Mouse (Mus musculus) splenic B cell, adult 2 months (primary cell): ENCODE results near the gene Myb.

Source experiments
- DNase-seq: peaks from one replicate; pipeline ENCODE4 v3.0.0-alpha.2; 2011; ENCODE audit warnings: low read depth, low spot score
- H3K27me3 ChIP-seq: 2 replicates; pipeline ENCODE4 v1.6.1; 2012; ENCODE audit warnings: mild to moderate bottlenecking, low read length, moderate library complexity, mixed read lengths; ENCODE audit not compliant: control insufficient read depth, poor library complexity, insufficient read depth, severe bottlenecking
- H3K36me3 ChIP-seq: 2 replicates; pipeline ENCODE4 v1.6.1; 2012; ENCODE audit warnings: mild to moderate bottlenecking, low read length, moderate library complexity, mixed read lengths; ENCODE audit not compliant: control insufficient read depth, poor library complexity, insufficient read depth, severe bottlenecking

The Myb gene

GRCm38 (mm10) chr10:21118341-21118740 is 42.4 kb downstream of the Myb start:
- H3K36me3 ChIP-seq, result no peaks in the 10 kb centered on the region
- H3K27me3 ChIP-seq, result no peaks in the 10 kb centered on the region
- DNase-seq, result no peak

GRCm38 (mm10) chr10:21114459-21114858 is 46.3 kb downstream of the Myb start:
- Histone ChIP-seq H3K36me3 (no peaks in the 10 kb centered on the region), H3K27me3 (no peaks in the 10 kb centered on the region)
- DNase-seq, result no peak

DNA sequence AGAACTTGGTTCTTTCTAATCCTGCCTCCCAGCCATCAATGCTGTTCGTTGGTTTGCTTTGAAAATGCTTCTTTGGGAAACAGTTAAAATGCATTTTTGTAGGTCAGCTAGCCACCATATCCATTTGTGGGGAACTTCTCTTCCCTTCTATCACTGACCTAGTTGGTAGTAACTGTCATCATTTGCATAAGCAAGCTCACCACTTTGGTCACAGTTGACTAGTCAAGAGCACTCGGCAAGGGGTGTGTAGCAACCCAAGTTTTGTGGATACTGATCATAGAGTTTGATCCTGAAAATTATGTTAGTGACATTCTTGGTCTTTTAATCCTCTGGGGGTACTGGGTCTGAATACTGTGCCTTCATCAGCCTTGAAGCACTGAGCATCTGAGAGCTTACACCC is 48.1 kb downstream of the Myb start:
- Histone ChIP-seq H3K36me3 (no peaks in the 10 kb centered on the region), H3K27me3 (no peaks in the 10 kb centered on the region)
- peak; percentile 56 for DNase-seq

- no peak for DNase-seq
These were observed 51.3 kb downstream of the Myb start for GRCm38 (mm10) chr10:21109337-21110056.

GRCm38 (mm10) chr10:21108796-21109195 is 52.0 kb downstream of the Myb start:
- DNase-seq, result no peak
- no peaks in the 10 kb centered on the region for H3K27me3 ChIP-seq

More at GRCm38 (mm10) chr10:21109337-21110056, 51.3 kb downstream of the Myb start:
- Histone ChIP-seq H3K36me3 (no peaks in the 10 kb centered on the region), H3K27me3 (no peaks in the 10 kb centered on the region)

DNA sequence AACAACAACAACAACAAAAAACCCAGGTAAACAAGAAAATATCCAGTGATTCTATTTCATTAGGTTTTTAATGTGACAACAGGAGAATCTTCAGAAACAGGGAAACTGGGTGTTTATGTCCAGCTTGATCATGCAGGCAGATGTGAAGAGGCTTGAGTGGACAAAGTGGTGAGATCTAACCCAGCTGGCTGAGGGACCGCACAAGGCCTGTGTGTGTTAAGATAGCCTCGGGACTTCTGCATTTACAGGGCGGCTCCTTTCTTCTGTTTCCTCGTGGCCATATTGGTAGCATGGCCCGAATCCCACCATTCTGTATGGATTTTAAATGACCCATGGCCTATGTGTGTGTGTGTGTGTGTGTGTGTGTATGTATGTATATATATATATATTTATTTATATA is 52.6 kb downstream of the Myb start:
- no peaks in the 10 kb centered on the region for H3K27me3 ChIP-seq
- H3K36me3 ChIP-seq, result no peaks in the 10 kb centered on the region
- DNase-seq, result no peak

More at GRCm38 (mm10) chr10:21108796-21109195, 52.0 kb downstream of the Myb start:
- H3K36me3 ChIP-seq, result no peaks in the 10 kb centered on the region

GRCm38 (mm10) chr10:21105206-21105605 is 55.6 kb downstream of the Myb start:
- no peaks in the 10 kb centered on the region for H3K27me3 ChIP-seq
- no peaks in the 10 kb centered on the region for H3K36me3 ChIP-seq
- no peak for DNase-seq

- no peaks in the 10 kb centered on the region for H3K27me3 ChIP-seq
- DNase-seq, result no peak
- no peaks in the 10 kb centered on the region for H3K36me3 ChIP-seq
These were observed 58.1 kb downstream of the Myb start for GRCm38 (mm10) chr10:21102689-21103088.

DNA sequence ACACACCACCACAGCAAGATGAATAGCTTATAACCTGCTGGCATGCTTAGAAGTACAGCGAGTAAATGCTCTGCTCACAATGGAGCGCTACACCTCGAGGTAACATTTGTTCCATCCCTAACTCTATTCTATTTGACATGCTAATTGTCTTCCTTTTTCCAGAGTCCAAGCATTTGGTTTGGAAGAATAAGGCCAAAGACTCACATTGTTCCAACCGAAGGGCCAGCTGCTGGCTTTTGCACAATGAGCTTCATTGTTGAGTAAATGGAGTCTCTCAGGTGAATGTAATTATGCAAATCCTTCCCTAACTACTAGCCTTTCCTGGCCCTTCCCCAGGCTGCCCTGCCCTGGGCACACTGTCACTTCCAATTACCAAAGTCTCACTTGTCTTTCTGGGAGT is 58.8 kb downstream of the Myb start:
- DNase-seq, result no peak
- no peaks in the 10 kb centered on the region for H3K27me3 ChIP-seq
- no peaks in the 10 kb centered on the region for H3K36me3 ChIP-seq

DNA sequence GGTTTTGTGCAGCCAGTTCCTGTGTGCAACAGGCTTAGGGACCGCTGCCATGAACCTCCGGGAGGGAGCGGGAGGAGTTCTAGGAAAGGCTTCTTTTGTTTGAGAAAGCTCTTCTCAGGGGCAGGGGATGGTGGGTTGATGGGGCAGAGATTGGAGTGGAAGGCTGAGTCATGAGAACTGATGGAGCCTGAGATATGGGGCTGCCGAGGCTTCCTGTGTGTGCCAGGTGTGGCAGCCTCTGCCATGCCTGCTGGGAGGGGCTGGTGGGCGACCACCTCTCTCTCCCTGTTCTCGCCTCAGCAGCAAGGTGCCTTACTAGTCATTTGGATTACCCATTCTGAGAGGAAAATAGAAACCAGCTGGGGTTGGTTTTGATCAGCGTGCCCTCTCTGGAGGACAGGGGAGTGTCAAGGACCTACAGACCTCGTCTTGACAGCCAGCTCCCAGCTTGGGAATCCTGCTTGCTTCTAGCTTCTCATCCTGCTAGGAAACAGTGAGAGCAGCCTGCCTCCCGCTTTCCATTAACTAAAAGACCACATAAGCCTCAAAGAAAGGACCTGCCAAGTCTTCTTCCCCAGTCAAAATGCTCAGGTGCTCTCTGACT is 60.0 kb downstream of the Myb start:
- Histone ChIP-seq H3K27me3 (no peaks in the 10 kb centered on the region), H3K36me3 (no peaks in the 10 kb centered on the region)
- DNase-seq, result no peak

- H3K36me3 ChIP-seq, result no peaks in the 10 kb centered on the region
These were observed 61.3 kb downstream of the Myb start for GRCm38 (mm10) chr10:21099515-21099914.

DNA sequence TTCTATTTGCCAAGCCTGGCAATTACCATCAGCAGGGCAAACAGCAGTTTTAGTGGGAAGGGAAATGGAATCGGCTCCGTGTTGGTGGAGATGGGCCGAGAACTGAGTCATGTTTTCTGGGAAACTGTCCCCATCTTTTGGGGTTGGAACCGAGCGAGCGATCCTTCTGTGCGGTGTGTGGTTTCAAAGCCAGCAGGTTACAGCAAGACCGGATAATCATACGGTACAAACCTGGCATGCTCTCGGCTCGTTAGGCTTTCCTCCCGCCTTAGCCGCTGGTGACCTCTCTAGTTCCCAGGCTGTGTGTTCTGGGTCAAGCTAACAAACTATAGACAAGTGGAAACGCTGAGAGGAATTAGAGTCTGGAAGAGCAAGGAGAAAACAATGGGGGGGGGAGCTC is 65.2 kb downstream of the Myb start:
- Histone ChIP-seq H3K27me3 (no peaks in the 10 kb centered on the region), H3K36me3 (no peaks in the 10 kb centered on the region)
- DNase-seq, result no peak

More at GRCm38 (mm10) chr10:21099515-21099914, 61.3 kb downstream of the Myb start:
- H3K27me3 ChIP-seq, result no peaks in the 10 kb centered on the region
- DNase-seq, result no peak

GRCm38 (mm10) chr10:21094896-21095295 is 65.9 kb downstream of the Myb start:
- Histone ChIP-seq H3K27me3 (no peaks in the 10 kb centered on the region; the same call in 1 of the 2 replicates), H3K36me3 (no peaks in the 10 kb centered on the region)
- DNase-seq, result no peak

GRCm38 (mm10) chr10:21093301-21093700 is 67.5 kb downstream of the Myb start:
- no peaks in the 10 kb centered on the region; the same call in 1 of the 2 replicates for H3K27me3 ChIP-seq
- no peak for DNase-seq
- no peaks in the 10 kb centered on the region for H3K36me3 ChIP-seq

DNA sequence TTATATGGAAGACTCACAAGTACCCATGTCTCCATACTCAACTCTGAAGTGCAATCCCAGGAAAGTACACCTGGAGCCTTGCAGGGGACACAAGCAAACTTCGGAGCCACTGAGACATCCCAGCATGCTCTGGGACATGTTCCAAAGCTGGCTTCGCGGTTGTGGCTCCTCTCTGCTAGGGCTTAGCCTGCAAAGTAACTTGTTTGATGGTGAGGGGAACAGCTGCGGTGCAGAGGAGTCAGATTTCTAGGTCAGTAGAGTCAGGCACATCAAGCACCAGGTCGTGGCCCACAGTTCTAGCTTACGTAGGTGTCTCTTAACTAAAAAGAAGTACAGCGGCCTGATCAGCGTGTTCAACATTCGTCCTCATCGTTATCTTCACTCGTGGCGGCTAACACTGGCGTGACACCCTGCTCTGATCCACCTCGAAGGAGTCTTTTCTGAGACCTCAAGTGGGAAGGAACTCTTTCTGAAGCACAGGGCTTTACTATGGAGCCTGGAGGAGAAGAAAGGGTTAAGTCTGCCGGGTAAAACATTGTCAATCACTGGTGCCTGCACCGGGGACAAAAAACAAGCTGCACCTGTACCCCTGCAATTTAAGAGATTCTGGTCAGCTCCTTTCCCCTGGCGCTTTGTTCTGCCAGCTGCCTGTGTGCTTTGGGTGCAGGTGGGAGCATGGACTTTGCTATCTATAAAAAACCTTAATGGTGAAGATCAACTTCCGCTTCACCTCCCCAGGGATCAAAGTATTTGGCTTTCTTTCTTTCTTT is 68.1 kb downstream of the Myb start:
- DNase-seq, result peak; percentile 33
- Histone ChIP-seq H3K27me3 (no peaks in the 10 kb centered on the region; the same call in 1 of the 2 replicates), H3K36me3 (no peaks in the 10 kb centered on the region)
